Mouse (Mus musculus) heart, embryonic 14.5 days (tissue): ENCODE results near the gene Mfsd13b. TPM values are rescaled to one million over a fixed set of nuclear protein-coding genes. Genes with fewer than 3 reads are reported as not detected.

Experiments used
- ATAC-seq: fragments of 200-750 bp; cut with Nextera tagmentation; 2 replicates; pipeline ENCODE4 v1.8.0; 2017; ENCODE audit warnings: low read depth, moderate TSS enrichment; ENCODE audit not compliant: insufficient number of reproducible peaks, insufficient read depth, low FRiP score
- H3K27ac ChIP-seq, 2 experiments: fragments of 200-500 bp in 1 of 2; fragments of 300-500 bp in 1 of 2; sonication (generic) in 1 of 2; replicated peaks in 1 of 2; 2 replicates each; pipeline ENCODE4 v1.5.1; 2012 to 2014; ENCODE audit warnings: low read depth in 2 of 2, low read length in 2 of 2, control low read depth in 1 of 2, mild to moderate bottlenecking in 1 of 2, mixed read lengths in 1 of 2; ENCODE audit not compliant: control insufficient read depth in 1 of 2, insufficient read depth in 1 of 2
- H3K27me3 ChIP-seq: fragments of 300-500 bp; sonication (generic); 2 replicates; pipeline ENCODE4 v1.6.1; 2014; ENCODE audit warnings: mild to moderate bottlenecking, low read length, control low read depth; ENCODE audit not compliant: control insufficient read depth, insufficient read depth
- H3K36me3 ChIP-seq: fragments of 300-500 bp; sonication (generic); 2 replicates; pipeline ENCODE4 v1.6.1; 2014; ENCODE audit warnings: mild to moderate bottlenecking, control low read depth, low read length, mixed read lengths; ENCODE audit not compliant: control insufficient read depth, insufficient read depth
- H3K4me1 ChIP-seq, 2 experiments: fragments of 200-500 bp in 1 of 2; fragments of 300-500 bp in 1 of 2; sonication (generic) in 1 of 2; 2 replicates each; pipeline ENCODE4 v1.6.1; 2012 to 2014; ENCODE audit warnings: low read length in 2 of 2, control low read depth in 1 of 2, mixed read lengths in 1 of 2; ENCODE audit not compliant: control insufficient read depth in 2 of 2, insufficient read depth in 2 of 2
- H3K4me2 ChIP-seq: fragments of 300-500 bp; sonication (generic); 2 replicates; pipeline ENCODE4 v1.6.1; 2014; ENCODE audit warnings: mild to moderate bottlenecking, low read length
- H3K4me3 ChIP-seq, 2 experiments: fragments of 200-500 bp in 1 of 2; fragments of 300-500 bp in 1 of 2; sonication (generic) in 1 of 2; 2 replicates each; pipeline ENCODE4 v1.5.1; 2012 to 2014; ENCODE audit warnings: low read length in 2 of 2, mild to moderate bottlenecking in 2 of 2, control low read depth in 1 of 2, low read depth in 1 of 2, moderate library complexity in 1 of 2; ENCODE audit not compliant: control insufficient read depth in 1 of 2, insufficient read depth in 1 of 2
- H3K9ac ChIP-seq: fragments of 300-500 bp; sonication (generic); 2 replicates; pipeline ENCODE4 v1.6.1; 2014; ENCODE audit warnings: mild to moderate bottlenecking, low read length
- H3K9me3 ChIP-seq: fragments of 300-500 bp; sonication (generic); 2 replicates; pipeline ENCODE4 v1.6.1; 2016; ENCODE audit warnings: low read length, control low read depth; ENCODE audit not compliant: control insufficient read depth
- WGBS: fragments of 180-500 bp; shearing (Covaris S2); extraction: QIAGEN DNeasy Blood & Tissue Kit; methylation state at CpG from one replicate; pipeline ENCODE4 v1.1.7; 2014; 5-methylcytosine and 5-hydroxymethylcytosine counted together
- polyA plus RNA-seq: library from polyadenylated mRNA; unstranded; fragments of >200 nt; fragmentation: Nextera tagmentation; extraction: Ambion mirVana; gene quantifications from 2 replicates; pipeline ENCODE4 v1.2.1, GENCODE M21; 2014

Mfsd13b gene
- polyA plus RNA-seq, 1 experiment from 2014 or later = 0.22 TPM

GRCm38 (mm10) chr7:121044251-121044650 is 61.9 kb downstream of the Mfsd13b start:
- peaks cover 0 to 29% of the 10 kb centered on the region in 2 experiments; a peak in 2 of 4 replicates for H3K4me1 ChIP-seq
- 0 out of 4 replicates have a peak overlapping the region, but pooled peaks of 1 of the 2 experiments have one; percentile 24 for H3K27ac ChIP-seq
- H3K9ac ChIP-seq = no peak overlapping the region
- H3K4me3 ChIP-seq = no peak overlapping the region
- peaks cover 7% of the 10 kb centered on the region for H3K36me3 ChIP-seq
- WGBS = 32% methylated on average over 1 of the region's 1 CpGs
- no peak for ATAC-seq
- H3K27me3 ChIP-seq = no peaks in the 10 kb centered on the region
- 0 out of 2 replicates have a peak, but pooled peaks cover 5% of the 10 kb centered on the region for H3K9me3 ChIP-seq
- H3K4me2 ChIP-seq = no peak overlapping the region

GRCm38 (mm10) chr7:121045671-121046453 is 63.6 kb downstream of the Mfsd13b start:
- peaks cover 17% of the 10 kb centered on the region for H3K36me3 ChIP-seq
- peaks cover 0 to 24% of the 10 kb centered on the region in 2 experiments; a peak in 2 of 4 replicates for H3K4me1 ChIP-seq
- WGBS = 88% methylated on average over 6 of the region's 6 CpGs
- 0 out of 2 replicates have a peak, but pooled peaks cover 5% of the 10 kb centered on the region for H3K9me3 ChIP-seq
- H3K4me2 ChIP-seq = no peak overlapping the region
- no peak overlapping the region for H3K9ac ChIP-seq
- ATAC-seq = no peak
- H3K27me3 ChIP-seq = no peaks in the 10 kb centered on the region
- H3K27ac ChIP-seq = no peak overlapping the region
- H3K4me3 ChIP-seq = no peak overlapping the region

- H3K4me3 ChIP-seq = no peak overlapping the region
- H3K9ac ChIP-seq = no peak overlapping the region
- peaks cover 34% of the 10 kb centered on the region for H3K36me3 ChIP-seq
- H3K27ac ChIP-seq = no peak overlapping the region
- no peak overlapping the region for H3K4me2 ChIP-seq
- no peaks in the 10 kb centered on the region for H3K27me3 ChIP-seq
- H3K4me1 ChIP-seq = peaks cover 0 to 15% of the 10 kb centered on the region in 2 experiments; a peak in 1 of 4 replicates
- H3K9me3 ChIP-seq = 0 out of 2 replicates have a peak, but pooled peaks cover 5% of the 10 kb centered on the region
- ATAC-seq = no peak
- WGBS = 93% methylated on average over 2 of the region's 2 CpGs
These were observed 65.3 kb downstream of the Mfsd13b start for GRCm38 (mm10) chr7:121047624-121048023.

GRCm38 (mm10) chr7:121053071-121053470 is 70.8 kb downstream of the Mfsd13b start:
- Histone ChIP-seq H3K4me1 (no peaks in the 10 kb centered on the region), H3K27ac (no peak overlapping the region)

GRCm38 (mm10) chr7:121059477-121060218 is 77.3 kb downstream of the Mfsd13b start:
- WGBS = 78% methylated on average over 6 of the region's 6 CpGs

More at GRCm38 (mm10) chr7:121053071-121053470, 70.8 kb downstream of the Mfsd13b start:
- WGBS = 88% methylated on average over 4 of the region's 4 CpGs
- Histone ChIP-seq H3K4me3 (no peak overlapping the region), H3K36me3 (peaks cover 81% of the 10 kb centered on the region), H3K9me3 (no peaks in the 10 kb centered on the region), H3K27me3 (no peaks in the 10 kb centered on the region), H3K4me2 (no peak overlapping the region), H3K9ac (no peak overlapping the region)
- ATAC-seq = no peak

GRCm38 (mm10) chr7:121064309-121064708 is 82.0 kb downstream of the Mfsd13b start:
- no peaks in the 10 kb centered on the region for H3K27me3 ChIP-seq
- no peak overlapping the region for H3K9ac ChIP-seq
- H3K36me3 ChIP-seq = peaks cover 21% of the 10 kb centered on the region
- ATAC-seq = no peak
- WGBS = 54% methylated on average over 4 of the region's 4 CpGs
- H3K4me3 ChIP-seq = no peak overlapping the region
- H3K4me1 ChIP-seq = no peaks in the 10 kb centered on the region
- H3K9me3 ChIP-seq = no peaks in the 10 kb centered on the region
- no peak overlapping the region for H3K27ac ChIP-seq
- no peak overlapping the region for H3K4me2 ChIP-seq

More at GRCm38 (mm10) chr7:121059477-121060218, 77.3 kb downstream of the Mfsd13b start:
- H3K36me3 ChIP-seq = peaks cover 48% of the 10 kb centered on the region
- no peak overlapping the region for H3K27ac ChIP-seq
- H3K4me1 ChIP-seq = no peaks in the 10 kb centered on the region
- H3K4me3 ChIP-seq = no peak overlapping the region
- H3K9ac ChIP-seq = no peak overlapping the region
- no peak for ATAC-seq
- no peak overlapping the region for H3K4me2 ChIP-seq
- no peaks in the 10 kb centered on the region for H3K9me3 ChIP-seq
- no peaks in the 10 kb centered on the region for H3K27me3 ChIP-seq
